Mouse (Mus musculus) urinary bladder, postnatal 14 days (tissue): ENCODE data around the gene Olfr105-ps.

Source experiments
- DNase-seq: peaks from one replicate; pipeline ENCODE4 v3.0.0; 2021; ENCODE audit warnings: low spot score

Gene Olfr105-ps

GRCm38 (mm10) chr17:37378733-37379132 lies at the start of gene Olfr105-ps:
Olfr105-ps (plus strand) TSS chr17:37379033.
- DNase-seq, result no peak

GRCm38 (mm10) chr17:37339598-37339997 lies 39.2 kb upstream of the Olfr105-ps start, which contains the start of gene Olfr103:
Olfr103 (minus strand) TSS chr17:37339698.
- no peak for DNase-seq

GRCm38 (mm10) chr17:37359282-37359681 lies 19.6 kb upstream of the Olfr105-ps start, which contains the start of gene Olfr104-ps:
Olfr104-ps (plus strand) TSS chr17:37359582.
- no peak for DNase-seq

- no peak for DNase-seq
These were observed 11.3 kb downstream of the Olfr105-ps start, which contains the start of gene Olfr106-ps for GRCm38 (mm10) chr17:37390093-37390492. Olfr106-ps (plus strand) TSS chr17:37390393.

GRCm38 (mm10) chr17:37398926-37399325 lies 20.1 kb downstream of the Olfr105-ps start, which contains the start of gene Olfr107:
Olfr107 (plus strand) TSS chr17:37399226.
- no peak for DNase-seq

GRCm38 (mm10) chr17:37413380-37413779 lies 34.5 kb downstream of the Olfr105-ps start:
- no peak for DNase-seq
